Mouse (Mus musculus): Measurements from ENCODE around the gene Serpina3i. TPM values are rescaled to one million over a fixed set of nuclear protein-coding genes. Genes with fewer than 3 reads are reported as not detected.
"Not testable (repeated sequence)": the region's sequence is repeated elsewhere in the genome, so short reads cannot be mapped to it uniquely, and the experiment has no call there.

Gene Serpina3i
- polyA plus RNA-seq, 1 experiment from 2014 or later = not detected

DNA sequence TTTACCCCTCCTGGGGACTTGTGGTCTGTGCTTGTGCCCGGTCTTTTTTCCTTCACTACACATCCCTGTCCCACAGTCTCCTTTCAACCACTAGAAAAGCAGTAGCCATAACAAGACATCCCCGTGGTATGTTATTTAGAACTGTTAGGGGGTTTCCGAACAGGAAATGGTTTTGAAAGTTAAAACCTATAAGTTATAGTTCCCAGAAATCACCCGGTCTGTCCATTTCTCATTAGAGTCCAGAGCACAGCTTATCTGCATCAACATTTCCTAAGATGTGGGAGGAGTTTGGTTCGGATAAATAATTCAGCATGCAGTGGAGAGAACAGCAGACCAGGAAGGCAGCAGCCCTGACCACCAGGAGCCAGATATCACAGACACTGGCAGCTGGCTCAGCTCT, 27.0 kb upstream of the Serpina3i start, which contains the start of gene Serpina3g:
Serpina3g (plus strand) TSS at position 331 of the 400 bp plus-strand sequence.
- no peak within 1 kb of the TSS for H3K4me3 ChIP-seq (ENCODE audit: low read depth, low read length)

DNA sequence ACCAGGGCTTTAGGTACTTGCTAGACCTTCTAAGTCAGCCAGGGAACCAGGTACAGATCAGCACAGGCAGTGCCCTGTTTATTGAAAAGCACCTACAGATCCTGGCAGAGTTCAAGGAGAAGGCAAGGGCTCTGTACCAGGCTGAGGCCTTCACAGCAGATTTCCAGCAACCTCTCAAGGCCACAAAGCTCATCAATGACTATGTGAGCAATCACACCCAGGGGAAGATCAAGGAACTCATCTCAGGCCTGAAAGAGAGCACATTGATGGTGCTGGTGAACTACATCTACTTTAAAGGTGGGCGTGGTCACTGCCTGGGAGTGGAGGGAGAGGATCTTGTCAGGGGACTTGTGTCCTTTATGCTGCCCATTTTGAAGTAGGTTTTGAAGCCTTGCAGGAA, 24.9 kb upstream of the Serpina3i start:
- H3K4me2 ChIP-seq (ENCODE audit: low read depth, severe bottlenecking); H3K27ac ChIP-seq (replicated peaks; ENCODE audit: low read depth, low read length); H3K9ac ChIP-seq (ENCODE audit: low read length); DNase-seq (ENCODE audit: low spot score); H3K27me3 ChIP-seq (ENCODE audit: control insufficient read depth, insufficient read depth, low read length); H3K4me3 ChIP-seq (ENCODE audit: low read depth, low read length); ATAC-seq (ENCODE audit: insufficient number of reproducible peaks, low FRiP score, low TSS enrichment, low read depth); H3K9me3 ChIP-seq (ENCODE audit: control insufficient read depth, low read length); H3K36me3 ChIP-seq (ENCODE audit: control insufficient read depth, insufficient read depth, low read length); H3K4me1 ChIP-seq (ENCODE audit: control insufficient read depth, insufficient read depth, low read length): not testable (repeated sequence)
- 95% methylated on average over 1 of the region's 1 CpGs for WGBS

More for the DNA sequence above, 27.0 kb upstream of the Serpina3i start, which contains the start of gene Serpina3g:
- no peaks in the 10 kb centered on the region for H3K9me3 ChIP-seq (ENCODE audit: control insufficient read depth, low read length)
- DNase-seq (ENCODE audit: low spot score) (no peak), ATAC-seq (ENCODE audit: insufficient number of reproducible peaks, low FRiP score, low TSS enrichment, low read depth) (no peak)
- no peak within 1 kb of the TSS for H3K9ac ChIP-seq (ENCODE audit: low read length)
- no peaks in the 10 kb centered on the region for H3K36me3 ChIP-seq (ENCODE audit: control insufficient read depth, insufficient read depth, low read length)
- H3K4me2 ChIP-seq (ENCODE audit: low read depth, severe bottlenecking) = no peak within 1 kb of the TSS
- H3K27ac ChIP-seq (replicated peaks; ENCODE audit: low read depth, low read length) = no peak within 1 kb of the TSS
- H3K27me3 ChIP-seq (ENCODE audit: control insufficient read depth, insufficient read depth, low read length) = no peaks in the 10 kb centered on the region
- H3K4me1 ChIP-seq (ENCODE audit: control insufficient read depth, insufficient read depth, low read length) = no peaks in the 10 kb centered on the region
- WGBS = 71% methylated on average over 5 of the region's 5 CpGs

DNA sequence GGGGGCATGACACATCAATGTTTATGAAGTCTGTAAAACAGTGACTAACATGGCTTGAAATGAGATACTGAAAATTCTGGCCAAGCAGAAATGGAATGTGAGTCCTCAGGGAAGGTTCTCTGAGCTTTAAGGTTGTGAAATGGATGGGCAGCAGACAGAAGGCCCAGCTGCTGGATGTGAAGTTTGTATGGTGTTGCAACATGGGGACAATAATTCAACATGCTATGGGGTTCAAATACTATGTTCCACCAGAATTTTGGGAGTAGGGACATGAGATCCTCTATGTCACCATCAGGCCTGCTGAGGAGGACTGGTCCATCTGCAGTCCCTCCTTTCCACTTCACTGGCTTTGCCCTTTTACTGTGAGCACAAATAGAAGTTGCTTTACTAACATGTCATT, 19.6 kb upstream of the Serpina3i start:
- Histone ChIP-seq H3K4me2 (ENCODE audit: low read depth, severe bottlenecking) (no peak overlapping the region), H3K9me3 (ENCODE audit: control insufficient read depth, low read length) (no peaks in the 10 kb centered on the region), H3K27ac (replicated peaks; ENCODE audit: low read depth, low read length) (no peak overlapping the region), H3K9ac (ENCODE audit: low read length) (no peak overlapping the region), H3K36me3 (ENCODE audit: control insufficient read depth, insufficient read depth, low read length) (no peaks in the 10 kb centered on the region), H3K4me1 (ENCODE audit: control insufficient read depth, insufficient read depth, low read length) (no peaks in the 10 kb centered on the region), H3K4me3 (ENCODE audit: low read depth, low read length) (no peak overlapping the region), H3K27me3 (ENCODE audit: control insufficient read depth, insufficient read depth, low read length) (no peaks in the 10 kb centered on the region)
- ATAC-seq (ENCODE audit: insufficient number of reproducible peaks, low FRiP score, low TSS enrichment, low read depth) (no peak), DNase-seq (ENCODE audit: low spot score) (no peak)

DNA sequence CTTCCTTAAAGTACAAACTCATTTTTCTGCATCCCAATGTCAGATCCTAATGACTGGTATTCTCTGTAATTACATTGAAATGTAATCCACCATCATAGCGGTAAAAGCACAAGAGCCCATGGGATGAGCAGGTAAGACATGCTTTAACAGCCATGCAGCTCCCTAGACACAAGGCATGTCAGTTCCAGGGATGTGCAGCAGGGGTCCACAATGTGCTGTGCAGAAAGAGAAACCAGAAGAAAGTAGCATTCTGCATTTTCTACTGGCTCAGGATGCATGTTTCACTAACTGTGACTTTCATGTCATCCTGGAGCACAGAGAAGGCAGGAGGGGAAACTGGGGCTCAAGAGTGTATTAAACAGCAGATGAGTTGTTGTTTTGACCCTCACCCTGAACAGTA, 17.8 kb upstream of the Serpina3i start:
- WGBS = 59% methylated on average over 1 of the region's 1 CpGs
- Histone ChIP-seq H3K4me1 (ENCODE audit: control insufficient read depth, insufficient read depth, low read length) (no peaks in the 10 kb centered on the region), H3K27ac (replicated peaks; ENCODE audit: low read depth, low read length) (no peak overlapping the region), H3K9me3 (ENCODE audit: control insufficient read depth, low read length) (no peaks in the 10 kb centered on the region), H3K9ac (ENCODE audit: low read length) (no peak overlapping the region), H3K4me3 (ENCODE audit: low read depth, low read length) (no peak overlapping the region), H3K36me3 (ENCODE audit: control insufficient read depth, insufficient read depth, low read length) (no peaks in the 10 kb centered on the region), H3K27me3 (ENCODE audit: control insufficient read depth, insufficient read depth, low read length) (no peaks in the 10 kb centered on the region), H3K4me2 (ENCODE audit: low read depth, severe bottlenecking) (no peak overlapping the region)
- no peak for DNase-seq (ENCODE audit: low spot score)
- no peak for ATAC-seq (ENCODE audit: insufficient number of reproducible peaks, low FRiP score, low TSS enrichment, low read depth)

DNA sequence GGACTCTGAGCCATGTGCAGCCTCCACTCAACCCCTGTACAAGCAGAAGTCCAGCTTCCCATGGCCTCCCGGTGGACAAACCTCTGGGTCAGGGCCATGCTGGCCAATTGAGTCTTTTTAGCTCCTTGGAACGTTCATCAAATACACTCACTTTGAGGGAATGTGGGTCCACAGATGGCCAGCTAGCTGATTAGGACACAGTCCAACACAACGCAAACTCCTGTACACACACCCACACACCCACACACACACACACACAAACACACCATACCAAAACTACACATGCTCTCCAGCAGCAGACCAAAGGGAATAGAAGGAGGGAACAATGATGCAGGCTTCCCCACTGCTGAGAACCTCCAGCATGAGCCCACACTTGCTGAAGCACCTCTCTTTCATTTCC, 17.3 kb upstream of the Serpina3i start:
- Histone ChIP-seq H3K27ac (replicated peaks; ENCODE audit: low read depth, low read length) (no peak overlapping the region), H3K27me3 (ENCODE audit: control insufficient read depth, insufficient read depth, low read length) (no peaks in the 10 kb centered on the region), H3K4me1 (ENCODE audit: control insufficient read depth, insufficient read depth, low read length) (no peaks in the 10 kb centered on the region), H3K9me3 (ENCODE audit: control insufficient read depth, low read length) (no peaks in the 10 kb centered on the region), H3K4me2 (ENCODE audit: low read depth, severe bottlenecking) (no peak overlapping the region), H3K4me3 (ENCODE audit: low read depth, low read length) (no peak overlapping the region), H3K36me3 (ENCODE audit: control insufficient read depth, insufficient read depth, low read length) (no peaks in the 10 kb centered on the region), H3K9ac (ENCODE audit: low read length) (no peak overlapping the region)
- 75% methylated on average over 3 of the region's 3 CpGs for WGBS
- no peak for DNase-seq (ENCODE audit: low spot score)
- ATAC-seq (ENCODE audit: insufficient number of reproducible peaks, low FRiP score, low TSS enrichment, low read depth) = no peak

DNA sequence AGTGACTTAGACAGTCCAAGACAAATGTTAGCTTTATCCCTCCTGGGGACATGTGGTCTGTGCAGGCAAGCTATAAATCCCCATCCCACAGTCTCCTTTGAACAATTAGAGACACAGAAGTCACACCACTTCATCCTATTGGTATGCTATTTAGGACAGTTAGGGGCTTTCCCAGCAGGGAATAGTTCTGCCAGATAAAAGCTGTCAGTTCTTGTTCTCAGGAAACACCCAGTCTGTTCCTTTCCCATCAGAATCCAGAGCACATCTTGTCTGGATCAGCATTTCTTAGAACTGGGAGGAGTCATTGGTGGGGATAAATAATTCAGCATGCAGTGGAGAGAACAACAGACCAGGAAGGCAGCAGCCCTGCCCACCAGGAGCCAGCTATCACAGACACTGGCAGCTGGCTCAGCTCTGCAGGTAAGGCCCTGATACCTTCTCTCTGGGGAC, 15.3 kb upstream of the Serpina3i start:
- no peaks in the 10 kb centered on the region for H3K9me3 ChIP-seq (ENCODE audit: control insufficient read depth, low read length)
- H3K27me3 ChIP-seq (ENCODE audit: control insufficient read depth, insufficient read depth, low read length) = no peaks in the 10 kb centered on the region
- H3K4me2 ChIP-seq (ENCODE audit: low read depth, severe bottlenecking) = no peak overlapping the region
- DNase-seq (ENCODE audit: low spot score) = no peak
- ATAC-seq (ENCODE audit: insufficient number of reproducible peaks, low FRiP score, low TSS enrichment, low read depth) = no peak
- H3K27ac ChIP-seq (replicated peaks; ENCODE audit: low read depth, low read length) = no peak overlapping the region
- no peak overlapping the region for H3K4me3 ChIP-seq (ENCODE audit: low read depth, low read length)
- no peaks in the 10 kb centered on the region for H3K4me1 ChIP-seq (ENCODE audit: control insufficient read depth, insufficient read depth, low read length)
- no peaks in the 10 kb centered on the region for H3K36me3 ChIP-seq (ENCODE audit: control insufficient read depth, insufficient read depth, low read length)
- no peak overlapping the region for H3K9ac ChIP-seq (ENCODE audit: low read length)

DNA sequence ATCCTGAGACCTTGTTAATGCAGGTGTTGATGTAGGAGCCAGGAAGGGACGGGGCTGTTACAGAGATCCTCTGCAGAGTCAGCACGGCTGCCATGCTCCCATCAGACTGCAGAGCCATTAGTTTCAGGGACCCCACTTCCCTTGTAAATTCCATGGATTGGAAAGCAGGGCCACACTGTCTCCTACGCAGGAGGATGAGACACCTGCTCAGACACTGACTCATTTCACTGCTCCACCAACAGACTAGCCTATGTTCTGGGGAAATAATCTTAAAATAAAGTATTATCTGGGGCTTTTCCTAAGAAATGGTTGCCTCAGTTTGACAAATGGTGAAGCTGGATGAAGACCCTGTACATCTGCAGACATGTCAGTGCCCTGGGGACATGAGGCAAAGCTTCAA, 14.7 kb upstream of the Serpina3i start:
- no peaks in the 10 kb centered on the region for H3K27me3 ChIP-seq (ENCODE audit: control insufficient read depth, insufficient read depth, low read length)
- no peak overlapping the region for H3K9ac ChIP-seq (ENCODE audit: low read length)
- no peaks in the 10 kb centered on the region for H3K9me3 ChIP-seq (ENCODE audit: control insufficient read depth, low read length)
- H3K4me3 ChIP-seq (ENCODE audit: low read depth, low read length) = no peak overlapping the region
- no peak overlapping the region for H3K27ac ChIP-seq (replicated peaks; ENCODE audit: low read depth, low read length)
- ATAC-seq (ENCODE audit: insufficient number of reproducible peaks, low FRiP score, low TSS enrichment, low read depth) (no peak), DNase-seq (ENCODE audit: low spot score) (no peak)
- 73% methylated on average over 3 of the region's 3 CpGs for WGBS
- H3K4me1 ChIP-seq (ENCODE audit: control insufficient read depth, insufficient read depth, low read length) = no peaks in the 10 kb centered on the region
- H3K4me2 ChIP-seq (ENCODE audit: low read depth, severe bottlenecking) = no peak overlapping the region
- H3K36me3 ChIP-seq (ENCODE audit: control insufficient read depth, insufficient read depth, low read length) = no peaks in the 10 kb centered on the region

DNA sequence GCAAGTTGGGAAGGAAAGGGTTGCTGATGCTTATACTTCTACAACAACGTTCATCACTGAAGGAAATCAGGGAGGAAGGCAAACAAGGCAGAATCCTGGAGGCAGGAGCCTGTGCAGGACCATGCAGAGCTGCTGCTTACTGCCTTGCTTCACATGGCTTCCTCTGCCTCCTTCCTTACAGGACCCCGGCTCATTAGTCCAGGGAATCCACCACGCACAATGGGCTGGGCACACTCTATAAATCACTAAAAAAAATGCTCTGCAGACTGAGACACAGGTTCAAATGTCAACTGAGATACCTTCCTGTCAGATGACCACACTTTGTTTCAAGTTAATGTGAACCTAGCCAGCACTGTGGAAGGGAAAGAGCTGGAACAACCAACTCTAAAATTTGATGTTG, 1.9 kb upstream of the Serpina3i start:
- DNase-seq (ENCODE audit: low spot score) (no peak), ATAC-seq (ENCODE audit: insufficient number of reproducible peaks, low FRiP score, low TSS enrichment, low read depth) (no peak)
- Histone ChIP-seq H3K4me1 (ENCODE audit: control insufficient read depth, insufficient read depth, low read length) (peaks cover 5% of the 10 kb centered on the region; the same call in 1 of the 2 replicates), H3K4me2 (ENCODE audit: low read depth, severe bottlenecking) (no peak overlapping the region), H3K27ac (replicated peaks; ENCODE audit: low read depth, low read length) (no peak overlapping the region), H3K4me3 (ENCODE audit: low read depth, low read length) (no peak overlapping the region), H3K9me3 (ENCODE audit: control insufficient read depth, low read length) (no peaks in the 10 kb centered on the region), H3K9ac (ENCODE audit: low read length) (no peak overlapping the region), H3K27me3 (ENCODE audit: control insufficient read depth, insufficient read depth, low read length) (no peaks in the 10 kb centered on the region), H3K36me3 (ENCODE audit: control insufficient read depth, insufficient read depth, low read length) (no peaks in the 10 kb centered on the region)
- 47% methylated on average over 3 of the region's 3 CpGs for WGBS

DNA sequence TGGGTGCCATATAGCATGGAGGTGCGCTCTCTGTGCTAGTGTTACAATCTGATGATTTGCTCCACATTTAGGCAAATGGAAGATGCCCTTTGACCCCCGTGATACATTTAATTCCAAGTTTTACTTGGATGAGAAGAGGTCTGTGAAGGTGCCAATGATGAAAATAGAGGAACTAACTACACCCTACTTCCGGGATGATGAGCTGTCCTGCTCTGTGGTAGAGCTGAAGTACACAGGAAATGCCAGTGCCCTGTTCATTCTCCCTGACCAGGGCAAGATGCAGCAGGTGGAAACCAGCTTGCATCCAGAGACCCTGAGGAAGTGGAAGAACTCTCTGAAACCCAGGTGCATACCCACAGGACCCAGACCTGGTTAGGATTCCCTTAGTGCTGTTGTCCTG, 3.5 kb downstream of the Serpina3i start:
- ATAC-seq (ENCODE audit: insufficient number of reproducible peaks, low FRiP score, low TSS enrichment, low read depth) = no peak

More for the DNA sequence above, 3.5 kb downstream of the Serpina3i start:
- WGBS = 74% methylated on average over 3 of the region's 3 CpGs
- DNase-seq (ENCODE audit: low spot score) = no peak
- Histone ChIP-seq H3K27ac (replicated peaks; ENCODE audit: low read depth, low read length) (no peak overlapping the region), H3K36me3 (ENCODE audit: control insufficient read depth, insufficient read depth, low read length) (no peaks in the 10 kb centered on the region), H3K9ac (ENCODE audit: low read length) (no peak overlapping the region), H3K4me3 (ENCODE audit: low read depth, low read length) (no peak overlapping the region), H3K4me1 (ENCODE audit: control insufficient read depth, insufficient read depth, low read length) (peaks cover 5% of the 10 kb centered on the region; the same call in 1 of the 2 replicates), H3K9me3 (ENCODE audit: control insufficient read depth, low read length) (no peaks in the 10 kb centered on the region), H3K27me3 (ENCODE audit: control insufficient read depth, insufficient read depth, low read length) (no peaks in the 10 kb centered on the region), H3K4me2 (ENCODE audit: low read depth, severe bottlenecking) (no peak overlapping the region)

Data from limb, embryonic 11.5 days (tissue).